Mouse (Mus musculus): Measurements from ENCODE around the gene Elmo1.

- TF ChIP-seq CTCF (conservative IDR thresholded peaks at IDR 0.05 in 1 of 2, IDR thresholded peaks at IDR 0.05 in 1 of 2; ENCODE audit: low read depth in 2 of 2, low read length in 2 of 2): no peak
- TF ChIP-seq CHD2 (IDR thresholded peaks at IDR 0.05; ENCODE audit: low read length): no peak
- TF ChIP-seq JUND (conservative IDR thresholded peaks at IDR 0.05; ENCODE audit: low read depth, low read length): no peak
- TF ChIP-seq MYC (IDR thresholded peaks at IDR 0.05; ENCODE audit: low read depth, low read length): no peak
- TF ChIP-seq MEF2A (IDR thresholded peaks at IDR 0.05; ENCODE audit: borderline replicate concordance, low read depth, low read length): no peak
- no peak for TF ChIP-seq POLR2AphosphoS2 (IDR thresholded peaks at IDR 0.05; ENCODE audit: low read depth, low read length)
- TF ChIP-seq ELF1 (IDR thresholded peaks at IDR 0.05; ENCODE audit: low read depth, low read length): no peak
Observed at GRCm38 (mm10) chr13:20187647-20188046, 97.3 kb downstream of the Elmo1 start.
